In the genomic region with DNA sequence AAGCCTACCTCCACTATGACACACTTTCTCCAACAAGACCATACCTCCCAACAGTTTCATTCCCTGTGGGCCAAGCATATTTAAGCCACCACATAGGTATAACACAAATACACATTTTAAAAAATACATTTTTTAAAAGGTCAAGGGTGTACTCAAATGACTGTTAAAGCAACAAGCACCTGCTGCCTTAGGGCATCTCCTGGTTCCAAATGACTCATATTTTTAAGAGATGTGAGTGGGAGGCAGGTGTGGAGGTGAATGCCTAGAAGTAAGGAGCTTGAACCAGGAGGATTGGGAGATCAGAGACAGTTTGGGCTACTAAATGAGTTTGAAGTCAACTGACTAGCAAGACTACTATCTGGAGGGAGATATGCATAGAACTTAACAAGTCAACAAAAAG, we compare ENCODE assay signal across 30 mouse cellular contexts.
"Had no signal": no experiment of that assay in that cellular context is flagged by ENCODE, and none has a peak within 500 bp of the region (broad histone marks: within the 10 kb centered on the region; RNA-seq: fewer than 3 reads in every experiment).

No protein-coding gene starts in this region.

- H3K4me3 ChIP-seq: limb, embryonic 10.5 days; limb, embryonic 12.5 days; limb, embryonic 13.5 days; limb, embryonic 15.5 days; liver, embryonic 12.5 days; liver, embryonic 13.5 days; liver, embryonic 15.5 days; lung, embryonic 15.5 days; megakaryocyte, embryonic 14.5 days; midbrain, embryonic 10.5 days; midbrain, embryonic 12.5 days; midbrain, embryonic 13.5 days; midbrain, embryonic 15.5 days; myocyte; neural tube, embryonic 12.5 days had no signal

- H3K9me3 ChIP-seq: limb, embryonic 10.5 days; limb, embryonic 12.5 days; limb, embryonic 13.5 days; limb, embryonic 15.5 days; liver, embryonic 12.5 days; liver, embryonic 13.5 days; liver, embryonic 15.5 days; lung, embryonic 15.5 days; megakaryocyte, embryonic 14.5 days; midbrain, embryonic 10.5 days; midbrain, embryonic 12.5 days; midbrain, embryonic 13.5 days; midbrain, embryonic 15.5 days; neural tube, embryonic 12.5 days had no signal

- H3K36me3 ChIP-seq: limb, embryonic 10.5 days; limb, embryonic 12.5 days; limb, embryonic 13.5 days; limb, embryonic 15.5 days; liver, embryonic 12.5 days; liver, embryonic 13.5 days; liver, embryonic 15.5 days; lung, embryonic 15.5 days; midbrain, embryonic 10.5 days; midbrain, embryonic 13.5 days; midbrain, embryonic 15.5 days; neural tube, embryonic 12.5 days had no signal

- H3K27ac ChIP-seq: limb, embryonic 10.5 days; limb, embryonic 12.5 days; limb, embryonic 13.5 days; limb, embryonic 15.5 days; liver, embryonic 12.5 days; liver, embryonic 13.5 days; liver, embryonic 14.5 days; liver, embryonic 15.5 days; lung, embryonic 15.5 days; macrophage; midbrain, embryonic 10.5 days; midbrain, embryonic 12.5 days; midbrain, embryonic 13.5 days; midbrain, embryonic 15.5 days; neural tube, embryonic 12.5 days had no signal

- H3K4me1 ChIP-seq: limb, embryonic 10.5 days; limb, embryonic 12.5 days; limb, embryonic 15.5 days; liver, embryonic 15.5 days; lung, embryonic 15.5 days; midbrain, embryonic 10.5 days; midbrain, embryonic 12.5 days; midbrain, embryonic 13.5 days; midbrain, embryonic 15.5 days; neural tube, embryonic 12.5 days had no signal

- H3K27me3 ChIP-seq: limb, embryonic 12.5 days; limb, embryonic 13.5 days; limb, embryonic 15.5 days; liver, embryonic 12.5 days; liver, embryonic 13.5 days; liver, embryonic 15.5 days; lung, embryonic 15.5 days; megakaryocyte, embryonic 14.5 days; midbrain, embryonic 12.5 days; midbrain, embryonic 13.5 days; midbrain, embryonic 15.5 days; neural tube, embryonic 12.5 days had no signal

- DNase-seq: left cerebral cortex, postnatal 4 days; liver; liver, embryonic 13.5 days; liver, postnatal 0 days; lung, adult 2 months; lung, embryonic 14.5 days; lung, postnatal 10 days; lung, postnatal 14 days; lung, postnatal 36 days; lung, postnatal 4 days; midbrain, embryonic 14.5 days had no signal

- H3K9ac ChIP-seq: limb, embryonic 12.5 days; limb, embryonic 13.5 days; limb, embryonic 15.5 days; liver, embryonic 12.5 days; liver, embryonic 13.5 days; liver, embryonic 14.5 days; liver, embryonic 15.5 days; liver, postnatal 0 days; lung, embryonic 14.5 days; lung, embryonic 15.5 days; midbrain, embryonic 12.5 days; midbrain, embryonic 13.5 days; midbrain, embryonic 15.5 days; neural tube, embryonic 12.5 days had no signal

- H3K4me2 ChIP-seq: limb, embryonic 12.5 days; limb, embryonic 13.5 days; limb, embryonic 15.5 days; liver, embryonic 11.5 days; liver, embryonic 12.5 days; liver, embryonic 13.5 days; liver, embryonic 15.5 days; lung, embryonic 14.5 days; lung, embryonic 15.5 days; midbrain, embryonic 11.5 days; midbrain, embryonic 12.5 days; midbrain, embryonic 13.5 days; midbrain, embryonic 15.5 days; neural tube, embryonic 12.5 days had no signal

- ATAC-seq: liver, embryonic 12.5 days; liver, postnatal 0 days; midbrain, embryonic 13.5 days; midbrain, embryonic 15.5 days; midbrain, embryonic 16.5 days had no signal
